Mouse (Mus musculus) regulatory T cell (primary cell): ENCODE results near the gene Espl1.

Experiments
- in situ Hi-C: fragments of 300-600 bp; cut with MboI, MseI; formaldehyde crosslinking; loops from one replicate; pipeline ENCODE4 v1.15.1; 2025; ENCODE audit warnings: high pct_unique_total_duplicates

The Espl1 gene

GRCm38 (mm10) chr15:102369972-102370371 lies 73.9 kb downstream of the Espl1 start:
- in situ Hi-C loops, result loop anchor here (5.0 kb wide), 1 partner anchor 72 kb away; no protein-coding TSS in a partner anchor

- in situ Hi-C loops, result no loop called here
Measured at GRCm38 (mm10) chr15:102370727-102371126, 74.7 kb downstream of the Espl1 start.
